Mouse (Mus musculus) ovary, adult 18-20 months (tissue): ENCODE measurements at regions not wholly inside any gene's neighbourhood (a gene's known extent, or its start where the extent isn't known, plus 50 kb on each side); places are given as distances from the start of the nearest gene placed in this dataset.

Source experiments
- DNase-seq: peaks from one replicate; pipeline ENCODE4 v3.0.0; 2022; ENCODE audit warnings: low spot score, mixed read lengths

DNA sequence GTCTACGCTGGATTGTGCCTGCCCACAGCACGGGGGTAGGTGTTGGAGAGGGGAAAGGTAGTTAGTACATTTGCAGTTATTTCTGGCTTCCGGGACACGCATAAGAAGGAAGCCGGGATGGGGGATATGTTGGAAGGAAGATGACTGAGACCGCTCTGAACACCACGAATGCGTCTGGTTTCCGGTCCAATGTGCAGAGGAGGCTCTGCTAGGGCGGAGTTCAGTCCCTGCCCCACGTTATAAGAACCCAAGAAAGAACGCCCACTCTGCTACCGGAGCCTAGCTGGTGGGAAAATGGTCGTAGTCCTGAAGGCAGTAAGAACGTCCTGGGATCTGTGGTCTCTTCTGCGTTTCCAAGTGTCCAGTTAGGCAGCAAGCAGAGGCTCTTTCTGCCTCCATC is 104.1 kb downstream of the Sox9 start:
- DNase-seq, result no peak

DNA sequence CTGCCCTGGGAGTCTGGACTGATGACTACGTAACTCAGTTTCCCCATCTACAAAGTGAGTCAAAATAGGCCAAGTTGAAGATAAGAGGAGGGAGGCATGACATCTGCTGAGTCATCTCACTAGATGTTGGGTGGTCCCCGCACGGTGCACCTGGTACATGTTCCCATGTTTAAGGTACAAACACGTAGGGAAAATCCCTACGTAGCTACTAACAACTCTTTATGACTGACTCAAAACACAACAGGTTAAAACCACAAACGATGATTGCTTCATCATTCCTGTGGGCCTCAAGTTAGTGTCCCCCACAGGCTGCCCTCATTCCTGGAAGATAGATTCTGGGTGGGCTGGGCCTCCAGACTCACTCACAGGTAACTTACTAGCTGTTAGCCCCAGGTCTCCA is 107.7 kb downstream of the Sox9 start:
- no peak for DNase-seq

DNA sequence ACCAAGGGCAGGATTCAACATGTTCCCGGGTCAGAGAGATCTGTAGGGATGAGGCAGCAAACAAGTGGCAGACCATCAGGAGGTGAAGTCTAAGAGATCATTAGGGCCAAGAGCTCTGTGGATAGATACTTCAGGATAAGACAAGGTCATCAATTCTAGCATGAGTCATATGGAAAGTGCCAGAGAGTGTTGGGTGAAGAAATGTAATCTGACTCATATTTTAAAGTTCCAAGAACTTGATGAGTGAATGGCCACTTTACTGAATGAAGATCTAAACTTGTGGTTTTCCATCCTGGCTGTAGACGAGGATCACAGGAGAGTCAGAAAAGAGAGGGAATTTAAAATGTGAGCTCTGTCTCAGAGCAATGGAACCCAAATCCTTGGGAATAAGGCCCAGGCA is 115.6 kb downstream of the Sox9 start:
- no peak for DNase-seq

DNA sequence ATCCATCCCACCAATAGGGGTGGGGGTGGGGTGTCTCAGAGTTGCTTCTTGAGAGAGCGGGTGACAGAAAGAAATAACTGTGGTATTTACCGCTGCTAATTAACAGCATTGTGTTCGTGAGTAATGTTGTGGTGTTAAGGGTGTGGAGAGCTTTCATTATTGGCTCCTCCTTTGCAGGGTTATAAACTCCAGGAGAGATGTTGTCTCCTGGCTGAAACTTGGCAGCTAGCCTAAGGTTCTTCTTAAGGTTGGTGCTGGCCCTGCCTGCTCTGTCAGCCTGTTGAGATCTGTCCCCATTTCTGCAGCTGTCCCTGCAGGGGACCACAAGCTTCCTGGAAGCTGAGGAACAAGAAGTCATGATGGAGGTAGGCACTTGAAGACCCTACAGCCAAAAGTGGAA is 120.6 kb downstream of the Sox9 start:
- DNase-seq, result no peak

DNA sequence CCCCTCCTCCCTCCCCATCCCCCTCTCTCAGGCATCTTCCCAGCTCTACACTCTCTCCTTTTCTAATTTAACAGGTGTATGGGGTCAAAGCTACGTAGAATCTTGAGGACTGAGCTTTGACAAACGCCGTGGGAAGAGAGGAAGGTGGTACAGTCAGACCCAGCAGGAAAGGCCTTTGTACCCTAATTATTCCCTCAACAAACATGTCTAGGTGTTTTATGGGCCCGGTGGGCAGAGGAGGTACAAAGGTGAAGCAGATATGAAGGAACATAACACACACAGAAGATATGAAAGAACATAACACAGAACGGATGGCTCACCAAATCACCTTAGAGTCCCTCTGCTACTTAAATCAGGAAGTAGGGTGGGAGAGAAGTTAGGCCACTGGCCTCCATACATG is 128.3 kb downstream of the Sox9 start:
- DNase-seq, result no peak

DNA sequence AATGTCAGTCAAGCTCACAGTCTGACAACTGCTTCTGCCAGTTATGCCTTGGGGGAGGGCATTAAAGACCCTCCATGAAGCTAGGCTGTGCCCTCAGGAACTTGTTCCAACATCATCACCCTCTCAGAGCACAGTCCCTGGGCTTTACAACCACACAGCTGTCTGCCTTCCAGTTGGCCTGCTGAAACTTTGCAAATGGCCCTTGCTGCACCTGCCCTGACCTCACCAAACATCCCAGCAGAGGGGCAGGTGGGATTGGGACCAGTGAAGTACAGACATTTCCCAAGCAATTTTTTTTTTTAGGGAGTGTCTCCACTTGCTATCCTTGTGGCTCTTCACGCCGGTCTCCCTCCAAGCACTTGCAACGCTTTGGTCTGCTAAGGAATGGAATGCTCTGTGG is 130.9 kb downstream of the Sox9 start:
- no peak for DNase-seq

DNA sequence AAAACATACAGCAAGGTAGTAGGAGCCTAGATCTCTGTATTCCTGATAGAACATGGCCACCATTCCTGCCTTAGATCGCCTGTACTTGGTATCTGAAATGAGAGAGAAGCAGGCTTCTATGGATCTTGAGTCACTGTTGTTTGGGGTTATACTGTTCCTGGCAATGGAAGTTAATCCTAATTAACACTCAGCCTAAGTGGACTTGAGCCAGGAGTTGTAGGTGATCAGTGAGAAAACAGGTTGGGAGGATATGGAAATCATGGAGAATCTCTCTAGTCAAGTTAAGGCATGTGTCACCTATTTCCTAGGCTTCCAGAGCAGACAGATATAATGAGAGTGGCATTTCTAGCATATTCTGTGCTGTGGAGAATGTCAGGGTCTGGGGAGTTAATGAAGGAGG is 134.9 kb downstream of the Sox9 start:
- DNase-seq, result no peak

DNA sequence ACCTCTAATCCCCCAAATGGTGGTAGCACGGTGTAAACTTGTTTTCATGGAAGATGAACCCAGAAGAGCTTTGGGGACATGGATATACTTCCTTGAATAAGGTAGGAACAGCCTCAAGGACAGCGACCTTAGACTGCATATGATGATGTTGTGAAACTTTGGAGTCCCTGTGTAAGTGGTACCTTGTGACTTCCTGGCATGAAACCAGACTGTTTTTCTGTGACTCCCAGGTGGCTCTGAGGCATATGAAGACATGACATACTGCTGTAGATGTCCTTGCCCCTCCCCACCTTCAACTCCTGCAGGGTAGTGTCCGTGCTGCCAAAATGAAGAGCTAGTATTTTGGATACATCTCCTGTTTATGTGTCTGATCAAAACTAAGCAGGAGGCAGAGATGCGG is 138.1 kb downstream of the Sox9 start:
- DNase-seq, result no peak

DNA sequence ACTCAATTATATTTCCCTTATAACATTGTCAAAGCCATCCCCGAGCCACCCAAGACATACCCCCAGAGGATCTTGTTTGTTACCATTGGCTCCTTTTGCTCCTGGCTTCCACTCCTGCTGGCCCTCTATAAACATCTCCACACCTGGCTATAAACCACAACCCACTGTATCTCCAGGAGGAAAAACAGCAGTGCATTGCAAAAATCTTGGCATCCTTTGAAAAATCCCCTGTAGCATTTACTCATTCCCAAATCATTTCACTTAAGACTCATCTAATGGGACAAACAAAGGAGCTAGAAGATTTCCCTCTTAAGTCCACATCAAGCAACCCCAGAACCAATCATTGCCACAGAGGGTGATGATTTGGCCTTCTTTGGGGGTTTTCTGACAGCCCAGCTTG is 142.6 kb downstream of the Sox9 start:
- no peak for DNase-seq

DNA sequence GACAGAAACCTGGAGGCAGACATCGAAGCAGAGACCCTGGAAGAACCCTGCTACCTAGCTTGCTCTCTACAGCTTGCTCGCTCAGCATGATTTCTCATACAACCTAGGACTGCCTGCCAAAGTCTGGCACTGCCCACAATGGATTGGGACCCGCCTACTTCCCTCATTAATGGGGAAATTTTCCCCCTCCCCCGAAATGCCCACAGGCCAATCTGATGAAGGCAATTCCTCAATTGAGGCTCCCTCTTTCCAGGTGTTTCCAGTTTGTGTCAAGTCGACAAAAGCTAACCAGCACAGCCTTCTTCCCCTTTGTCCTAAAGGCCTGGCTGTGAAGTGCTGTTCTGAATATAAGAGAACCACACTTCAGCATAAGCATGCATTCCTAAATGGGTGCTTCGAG is 143.1 kb downstream of the Sox9 start:
- no peak for DNase-seq

DNA sequence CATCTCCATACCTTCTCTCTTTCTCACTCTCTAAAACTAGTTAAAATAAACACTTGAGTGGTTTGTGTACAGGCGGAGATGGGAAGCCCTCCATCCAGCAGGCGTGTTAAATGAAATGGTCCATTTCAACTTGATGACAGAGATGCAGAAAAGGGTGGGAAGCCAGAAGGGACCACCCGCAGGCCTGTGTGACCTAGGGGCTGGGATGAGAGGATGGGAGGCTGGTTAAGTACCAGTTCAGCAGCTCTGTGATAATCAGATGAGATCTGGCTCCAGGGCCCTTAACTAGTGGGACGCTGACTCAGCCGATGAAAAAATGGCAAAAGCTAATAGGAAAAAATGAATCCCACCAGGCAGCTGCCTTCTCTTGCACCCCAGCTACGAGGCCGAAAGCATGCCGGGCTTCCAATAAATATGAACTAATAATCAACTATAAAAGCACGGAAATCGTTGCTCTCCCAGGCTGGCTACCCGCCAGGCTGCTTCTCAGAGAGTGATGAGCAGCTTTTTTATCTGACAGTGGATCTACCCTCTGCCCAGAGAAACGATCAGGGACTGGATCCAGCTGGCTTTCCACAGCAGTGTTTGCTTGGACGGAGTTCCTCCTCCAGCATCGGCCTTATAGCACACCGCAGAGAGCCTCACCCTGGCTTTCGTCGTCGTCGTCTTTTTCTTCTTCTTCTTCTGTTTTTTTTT is 144.5 kb downstream of the Sox9 start:
- peak; percentile 7 for DNase-seq

DNA sequence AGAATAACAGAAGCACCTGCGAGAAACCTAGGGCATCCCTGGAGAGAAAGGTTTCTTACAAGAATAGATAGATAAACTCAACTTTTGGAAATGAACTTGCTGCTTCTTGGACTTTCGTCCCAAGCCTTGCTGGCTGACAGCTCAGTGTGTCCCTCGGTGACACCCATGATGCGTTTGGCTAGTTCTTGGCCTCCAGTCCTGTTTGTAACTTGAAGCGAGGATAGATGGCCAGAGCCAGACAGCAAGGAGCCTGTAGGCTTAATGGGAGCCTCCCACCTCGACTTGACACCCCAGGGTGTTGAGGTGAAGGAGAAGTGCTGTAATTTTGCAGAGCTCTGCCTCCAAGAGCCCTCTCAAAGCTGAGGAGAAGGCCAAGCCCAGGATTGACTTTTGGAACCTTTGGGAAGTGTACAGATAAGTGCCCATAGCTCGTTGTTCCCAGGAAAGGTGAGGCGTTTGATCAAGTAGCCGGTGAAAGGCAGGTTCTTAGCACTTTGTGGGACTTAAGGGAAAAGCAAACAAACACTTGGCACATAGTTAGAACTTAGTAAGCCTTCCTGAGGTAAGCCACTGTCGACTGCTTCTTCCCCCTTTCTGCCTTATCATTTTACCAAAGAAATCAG is 148.3 kb downstream of the Sox9 start:
- DNase-seq, result no peak

DNA sequence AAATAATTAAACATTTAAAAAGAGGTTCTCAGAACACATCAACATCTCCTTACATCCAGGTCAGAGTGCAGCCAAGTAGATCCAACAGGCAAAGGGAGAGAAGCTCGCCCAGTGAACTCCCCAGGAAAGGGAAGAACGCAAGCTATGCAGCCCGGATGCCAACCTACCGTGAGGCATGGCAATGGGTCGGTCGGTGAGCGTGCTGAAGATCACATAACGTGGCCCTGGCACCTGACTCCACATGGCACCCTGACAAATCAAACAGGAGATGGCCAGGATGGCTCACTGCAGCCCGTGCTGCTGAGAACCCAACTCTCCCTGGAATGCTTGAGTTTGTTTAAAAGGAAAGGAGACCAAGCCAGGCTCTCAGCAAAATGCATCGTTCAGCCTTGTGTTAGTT is 156.0 kb downstream of the Sox9 start:
- no peak for DNase-seq

DNA sequence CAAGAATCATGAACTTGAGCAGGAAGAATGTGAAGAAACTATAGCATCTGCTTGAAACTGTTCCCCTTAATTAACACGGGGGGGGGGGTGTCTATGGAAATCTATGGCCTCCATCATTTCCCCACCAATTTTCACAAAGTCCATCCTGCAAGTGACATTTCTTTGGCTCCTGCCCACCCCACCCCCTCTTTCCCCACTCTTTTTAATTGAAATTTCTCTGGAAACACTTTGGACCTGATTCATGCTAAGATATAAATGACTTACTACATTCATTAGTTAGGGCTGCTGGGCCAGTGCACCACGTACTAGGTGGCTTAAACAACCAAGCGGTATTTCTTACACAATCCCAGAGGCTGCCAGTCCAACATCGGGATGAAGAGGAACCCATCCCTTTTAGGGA is 169.4 kb downstream of the Sox9 start:
- DNase-seq, result no peak

DNA sequence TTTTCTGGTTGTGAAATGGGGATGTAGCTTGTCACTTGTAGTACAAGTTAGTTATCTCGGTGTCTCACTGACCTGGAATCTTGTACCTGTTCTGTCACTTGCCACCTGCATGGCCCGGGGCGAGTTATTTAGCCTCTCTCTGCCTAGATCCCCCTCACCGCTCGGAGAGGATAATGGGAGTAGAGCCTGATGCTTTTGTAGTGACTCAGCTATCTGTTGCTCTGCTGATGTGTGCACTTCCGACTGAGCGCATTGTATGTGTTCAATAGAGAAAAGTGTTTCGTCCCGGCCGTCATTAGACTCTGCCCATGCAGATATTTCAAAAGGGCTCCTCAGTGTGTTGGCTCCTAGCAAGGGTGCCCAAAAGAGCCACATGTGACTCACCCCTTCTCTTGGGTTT is 170.3 kb downstream of the Sox9 start:
- no peak for DNase-seq

DNA sequence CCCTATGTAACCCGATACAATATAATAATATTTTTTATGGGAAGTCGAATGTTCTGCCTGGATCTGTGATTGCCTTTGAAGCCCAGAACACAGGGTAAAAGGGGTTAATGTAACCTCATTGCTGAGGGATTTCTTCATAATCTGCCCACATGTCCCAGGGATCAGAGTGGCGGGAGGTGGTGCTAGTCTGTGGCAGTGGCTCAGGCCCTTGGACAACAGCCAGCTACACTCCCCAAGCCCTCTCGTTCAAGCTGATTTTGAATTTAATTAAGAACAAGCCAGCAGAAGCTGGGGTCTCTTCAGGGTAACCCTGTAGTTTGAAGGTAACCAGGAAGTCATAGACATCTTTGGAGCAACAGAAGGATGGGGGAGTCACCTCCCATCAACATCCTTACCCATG is 171.5 kb downstream of the Sox9 start:
- no peak for DNase-seq

DNA sequence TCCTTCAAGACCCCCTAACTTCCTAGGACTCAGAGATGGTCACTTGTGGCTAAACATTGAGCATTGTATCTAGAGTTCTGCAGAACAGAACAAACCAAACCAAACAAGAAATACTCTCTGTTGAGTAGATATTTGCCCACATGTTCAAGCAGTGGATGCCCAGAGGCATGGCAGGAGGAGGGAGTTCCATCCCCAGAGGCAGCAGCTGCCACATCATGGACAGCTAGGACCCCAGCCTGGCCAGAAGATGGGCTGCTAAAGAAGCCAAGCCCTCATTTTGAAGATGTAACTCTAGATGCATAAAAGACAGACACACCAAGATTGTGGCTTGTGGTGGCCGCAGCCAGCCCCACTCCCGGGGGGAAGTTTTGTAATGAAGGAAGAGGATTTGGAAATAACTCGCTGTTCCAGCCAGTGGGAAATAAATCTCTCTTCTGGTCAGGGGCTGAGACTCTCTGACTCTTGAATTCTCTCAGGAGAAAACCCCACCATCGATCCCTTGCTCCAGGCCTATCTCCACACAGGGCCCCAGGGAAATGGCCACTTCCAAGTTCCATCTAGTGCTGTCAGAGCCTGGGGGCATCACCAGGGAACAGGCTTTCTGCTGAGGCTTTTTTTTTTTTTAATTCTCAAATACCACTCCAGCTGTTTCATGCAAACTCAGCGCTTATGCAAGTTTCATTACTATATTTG is 174.9 kb downstream of the Sox9 start:
- DNase-seq, result no peak

DNA sequence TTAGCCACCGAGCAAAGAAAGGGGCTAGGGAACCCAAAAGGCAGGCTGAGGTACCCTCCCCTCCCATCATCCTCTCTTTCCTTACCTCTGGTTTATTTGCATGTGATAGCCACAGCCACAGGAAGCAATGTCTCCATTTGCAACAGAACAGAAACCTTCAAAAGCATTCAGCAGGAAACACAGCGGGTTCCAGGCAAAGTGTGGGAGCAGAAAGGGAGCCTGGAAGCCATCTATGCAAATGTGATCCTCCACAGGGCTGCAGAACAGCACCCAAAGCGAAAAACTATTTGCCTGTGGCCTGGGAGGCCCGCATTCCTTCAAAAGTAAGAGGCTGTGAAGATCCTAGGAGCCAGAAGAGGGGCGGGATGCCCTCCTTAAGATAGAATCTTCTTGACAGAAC is 177.6 kb downstream of the Sox9 start:
- no peak for DNase-seq

DNA sequence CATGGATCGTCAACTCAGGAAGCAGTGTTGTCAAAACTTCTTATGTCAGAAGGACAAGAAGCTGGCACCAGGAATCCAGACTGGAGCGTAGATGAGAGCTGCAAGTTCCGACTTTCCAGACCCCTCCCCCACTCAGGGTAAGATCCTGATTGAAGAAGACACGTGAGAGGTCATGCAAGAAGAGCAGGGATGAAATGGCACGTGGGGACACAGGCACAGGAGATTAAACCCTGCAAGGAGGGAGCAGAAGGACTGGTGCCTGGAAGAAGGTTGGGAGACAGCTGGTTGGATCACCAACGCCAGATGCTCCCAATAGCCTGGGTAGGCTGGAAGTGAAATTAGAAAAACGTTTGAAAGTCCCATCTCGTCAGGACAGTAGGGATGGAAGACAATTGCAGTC is 191.3 kb downstream of the Sox9 start:
- no peak for DNase-seq

DNA sequence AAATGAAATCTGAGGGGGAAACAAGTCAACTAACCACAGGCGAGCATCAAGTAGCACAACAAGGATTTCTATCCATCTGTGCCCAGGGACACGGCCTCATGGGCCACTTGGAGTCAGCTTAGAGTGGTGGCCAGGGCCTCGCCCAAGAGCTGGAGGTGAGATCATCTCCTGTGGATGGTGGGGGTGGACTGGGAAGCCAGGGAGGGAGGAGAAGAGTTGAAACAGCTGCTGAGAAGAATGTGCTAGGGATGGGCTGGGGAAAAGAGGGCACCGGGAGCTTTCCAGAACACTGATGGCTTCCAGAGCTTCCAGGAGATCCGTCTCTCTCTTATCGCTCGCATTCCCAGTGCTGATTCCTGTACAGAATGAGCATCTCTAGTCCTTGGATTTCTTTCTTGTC is 192.9 kb downstream of the Sox9 start:
- DNase-seq, result no peak

DNA sequence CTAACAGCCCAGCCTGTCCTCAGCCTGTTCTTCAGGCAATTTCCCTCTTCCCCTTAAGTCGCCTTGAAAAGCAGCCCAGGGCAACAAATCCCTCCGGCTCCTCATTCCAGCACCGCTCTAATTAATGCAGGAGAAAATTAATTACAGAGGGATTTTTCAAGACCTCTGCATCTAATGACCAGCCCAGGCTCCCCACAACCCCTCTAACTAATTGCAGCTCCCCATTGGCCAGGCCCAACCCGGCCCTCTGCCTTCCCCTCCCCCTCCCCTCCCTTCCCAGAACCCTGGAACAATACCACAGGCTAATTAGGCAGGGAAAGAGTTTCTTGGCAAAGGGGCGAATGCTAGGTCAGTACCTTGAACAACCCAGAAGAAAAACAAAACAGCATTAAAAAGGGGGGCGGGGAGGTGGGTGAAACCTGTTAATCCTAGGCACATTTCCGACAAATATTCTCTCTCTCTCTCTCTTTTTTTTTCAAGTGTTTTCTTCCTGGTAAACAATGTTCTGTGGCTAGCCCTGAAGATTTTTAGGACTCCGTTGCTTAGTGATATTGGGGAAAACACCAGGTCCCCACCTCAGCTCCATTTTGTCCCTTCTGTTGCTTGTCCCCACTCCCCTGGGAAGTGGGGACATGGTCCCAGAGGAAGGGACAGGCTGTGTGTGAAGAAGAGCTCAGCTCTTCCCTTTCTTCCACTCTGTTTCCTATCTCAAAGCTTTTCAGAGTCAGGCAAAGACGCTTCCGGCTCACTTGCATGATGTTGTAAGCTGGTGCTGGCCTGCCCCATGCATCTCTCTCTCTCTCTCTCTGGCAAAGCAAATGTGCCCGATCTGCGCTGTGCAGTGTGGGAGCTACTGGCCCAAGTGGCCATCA is 195.1 kb downstream of the Sox9 start:
- DNase-seq, result no peak

DNA sequence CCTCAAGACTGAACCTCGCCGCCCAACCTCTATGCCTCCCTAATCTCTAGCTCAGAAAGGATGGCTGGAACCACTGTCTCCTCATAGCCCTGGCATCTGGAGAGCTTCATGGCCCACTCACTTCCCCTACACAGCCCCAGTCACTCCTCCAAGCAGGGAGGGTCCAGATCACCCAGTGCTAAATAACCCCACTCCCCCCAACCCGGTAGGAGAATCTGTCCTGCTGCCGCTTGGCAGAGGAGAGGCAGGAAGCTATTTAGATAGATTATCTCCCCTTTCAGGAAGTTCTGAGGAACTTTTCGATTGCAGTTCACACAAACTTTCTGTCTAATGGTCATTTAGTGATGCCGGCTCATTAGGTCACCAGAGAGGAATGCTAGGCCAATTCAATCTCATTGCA is 196.9 kb downstream of the Sox9 start:
- no peak for DNase-seq

DNA sequence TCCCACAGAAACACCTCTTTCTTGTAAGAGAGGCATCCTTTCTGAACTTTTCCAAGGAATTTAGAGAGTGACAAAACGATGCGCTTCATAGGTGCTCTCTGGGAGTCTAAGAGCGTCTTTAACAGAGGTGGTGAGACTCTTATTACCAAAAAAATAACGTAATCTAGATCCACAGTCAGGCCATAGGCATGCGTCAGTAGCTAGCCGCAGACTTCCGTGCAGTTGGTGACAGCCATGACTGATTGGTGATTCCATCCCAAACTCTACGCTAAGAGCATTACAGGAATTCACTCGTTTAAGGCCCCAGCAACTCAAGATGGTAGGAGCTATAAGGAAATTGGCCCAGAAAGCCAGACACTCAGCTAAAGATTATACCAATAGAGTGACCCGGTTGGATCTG is 197.4 kb downstream of the Sox9 start:
- no peak for DNase-seq
